Mouse (Mus musculus) MEL (cell line): ENCODE data around the gene Scarb1. TPM values are rescaled to one million over a fixed set of nuclear protein-coding genes. Genes with fewer than 3 reads are reported as not detected.

ENCODE experiments used
- DNase-seq: peaks from one replicate; pipeline ENCODE4 v3.0.0; 2011; ENCODE audit warnings: low read depth, low spot score
- H3K27ac ChIP-seq: 2 replicates; pipeline ENCODE4 v1.5.1; 2012; ENCODE audit warnings: low read depth, mild to moderate bottlenecking, control low read depth, low read length, moderate library complexity; ENCODE audit not compliant: control insufficient read depth
- H3K27me3 ChIP-seq, 2 experiments: fragments of 150-350 bp in 1 of 2; sonication (generic) in 1 of 2; 2 replicates each; pipeline ENCODE4 v1.6.1; 2012; ENCODE audit warnings: low read length in 2 of 2, mild to moderate bottlenecking in 2 of 2, improper control_type of control experiment in 1 of 2, moderate library complexity in 1 of 2; ENCODE audit not compliant: insufficient read depth in 2 of 2, control insufficient read depth in 1 of 2
- H3K36me3 ChIP-seq, 2 experiments: 2 replicates each; pipeline ENCODE4 v1.6.1; 2012 to 2014; ENCODE audit warnings: low read length in 2 of 2, improper control_type of control experiment in 1 of 2, inconsistent platforms in 1 of 2, mild to moderate bottlenecking in 1 of 2; ENCODE audit not compliant: insufficient read depth in 2 of 2, control insufficient read depth in 1 of 2
- H3K4me1 ChIP-seq, 2 experiments: fragments of 150-350 bp in 1 of 2; sonication (generic) in 1 of 2; 2 replicates each; pipeline ENCODE4 v1.6.1; 2012; ENCODE audit warnings: low read length in 2 of 2, improper control_type of control experiment in 1 of 2, mild to moderate bottlenecking in 1 of 2; ENCODE audit not compliant: insufficient read depth in 2 of 2, control insufficient read depth in 1 of 2
- H3K4me3 ChIP-seq, 2 experiments: fragments of 150-350 bp in 1 of 2; sonication (generic) in 1 of 2; 2 replicates each; pipeline ENCODE4 v1.5.1; 2012; ENCODE audit warnings: low read depth in 2 of 2, low read length in 2 of 2, mild to moderate bottlenecking in 2 of 2, moderate library complexity in 2 of 2, control low read depth in 1 of 2, improper control_type of control experiment in 1 of 2; ENCODE audit not compliant: control insufficient read depth in 1 of 2, insufficient read depth in 1 of 2
- H3K79me2 ChIP-seq: 2 replicates; pipeline ENCODE4 v1.6.1; 2012; ENCODE audit warnings: mild to moderate bottlenecking, low read length, moderate library complexity; ENCODE audit not compliant: control insufficient read depth, poor library complexity, insufficient read depth
- H3K9ac ChIP-seq: 2 replicates; pipeline ENCODE4 v1.6.1; 2012; ENCODE audit warnings: low read depth, mild to moderate bottlenecking, control low read depth, low read length, moderate library complexity; ENCODE audit not compliant: control insufficient read depth, poor library complexity, severe bottlenecking
- H3K9me3 ChIP-seq: fragments of 150-350 bp; sonication (generic); replicated peaks from 2 replicates; pipeline ENCODE4 v1.6.1; 2012; ENCODE audit warnings: mild to moderate bottlenecking, low read length, improper control_type of control experiment, moderate library complexity; ENCODE audit not compliant: insufficient read depth
- BHLHE40 ChIP-seq: IDR thresholded peaks from 2 replicates; pipeline ENCODE4 v1.6.1; 2012; ENCODE audit warnings: low read depth, mild to moderate bottlenecking, inconsistent platforms, low read length, improper control_type of control experiment, borderline replicate concordance
- CTCF ChIP-seq, 3 experiments: IDR thresholded peaks in 2 of 3; conservative IDR thresholded peaks in 1 of 3; 2 replicates each; pipeline ENCODE4 v1.5.1; 2011 to 2012; ENCODE audit warnings: low read length in 3 of 3, low read depth in 2 of 3, mild to moderate bottlenecking in 2 of 3, improper control_type of control experiment in 1 of 3, inconsistent platforms in 1 of 3, mixed read lengths in 1 of 3, moderate library complexity in 1 of 3; ENCODE audit not compliant: control insufficient read depth in 1 of 3, insufficient read depth in 1 of 3, poor library complexity in 1 of 3, severe bottlenecking in 1 of 3
- EP300 ChIP-seq, 2 experiments: IDR thresholded peaks; 2 replicates each; pipeline ENCODE4 v1.6.1; 2011; ENCODE audit warnings: improper control_type of control experiment in 2 of 2, low read length in 2 of 2, low read depth in 1 of 2, mild to moderate bottlenecking in 1 of 2
- GABPA ChIP-seq: IDR thresholded peaks from 2 replicates; pipeline ENCODE4 v1.6.1; 2012; ENCODE audit warnings: low read depth, mild to moderate bottlenecking, inconsistent platforms, low read length, improper control_type of control experiment, moderate library complexity
- HCFC1 ChIP-seq: IDR thresholded peaks from 2 replicates; pipeline ENCODE4 v1.6.1; 2012; ENCODE audit warnings: low read depth, mild to moderate bottlenecking, inconsistent platforms, low read length, improper control_type of control experiment, moderate library complexity
- JUND ChIP-seq: IDR thresholded peaks from 2 replicates; pipeline ENCODE4 v1.6.1; 2011; ENCODE audit warnings: low read depth, mild to moderate bottlenecking, improper control_type of control experiment, low read length
- MEF2A ChIP-seq: IDR thresholded peaks from 2 replicates; pipeline ENCODE4 v1.6.1; 2014; ENCODE audit warnings: low read depth, mild to moderate bottlenecking, inconsistent platforms, low read length, improper control_type of control experiment; ENCODE audit not compliant: poor library complexity, insufficient replicate concordance, severe bottlenecking; ENCODE audit errors: extremely low read depth
- MXI1 ChIP-seq: IDR thresholded peaks from 2 replicates; pipeline ENCODE4 v1.6.1; 2011; ENCODE audit warnings: mild to moderate bottlenecking, low read depth, low read length, improper control_type of control experiment
- MYC ChIP-seq: IDR thresholded peaks from 2 replicates; pipeline ENCODE4 v1.6.1; 2011; ENCODE audit warnings: low read depth, mild to moderate bottlenecking, low read length, improper control_type of control experiment, moderate library complexity
- NELFE ChIP-seq: IDR thresholded peaks from 2 replicates; pipeline ENCODE4 v1.6.1; 2011; ENCODE audit warnings: low read depth, low read length, improper control_type of control experiment
- POLR2AphosphoS2 ChIP-seq: IDR thresholded peaks from 2 replicates; pipeline ENCODE4 v1.6.1; 2011; ENCODE audit warnings: low read length, improper control_type of control experiment
- RAD21 ChIP-seq: IDR thresholded peaks from 2 replicates; pipeline ENCODE4 v1.6.1; 2011; ENCODE audit warnings: mild to moderate bottlenecking, low read depth, low read length, improper control_type of control experiment
- SIN3A ChIP-seq: IDR thresholded peaks from 2 replicates; pipeline ENCODE4 v1.6.1; 2012; ENCODE audit warnings: low read length, improper control_type of control experiment, inconsistent platforms
- SMC3 ChIP-seq: IDR thresholded peaks from 2 replicates; pipeline ENCODE4 v1.6.1; 2011; ENCODE audit warnings: low read depth, low read length, improper control_type of control experiment
- USF2 ChIP-seq, 2 experiments: IDR thresholded peaks; 2 replicates each; pipeline ENCODE4 v1.6.1; 2011 to 2012; ENCODE audit warnings: improper control_type of control experiment in 2 of 2, low read length in 2 of 2, borderline replicate concordance in 1 of 2, inconsistent platforms in 1 of 2, low read depth in 1 of 2, mild to moderate bottlenecking in 1 of 2; ENCODE audit not compliant: insufficient read depth in 1 of 2
- ZC3H11A ChIP-seq: IDR thresholded peaks from 2 replicates; pipeline ENCODE4 v1.6.1; 2012; ENCODE audit warnings: low read depth, mild to moderate bottlenecking, inconsistent platforms, low read length, improper control_type of control experiment
- polyA plus RNA-seq, 2 experiments: library from polyadenylated mRNA; stranded (reverse) in 1 of 2; unstranded in 1 of 2; fragments of >175 nt in 1 of 2; fragments of >200 nt in 1 of 2; gene quantifications; 2 replicates each; pipeline versions ENCODE4 v1.2.1 to v1.2.4; 2012; ENCODE audit warnings: low replicate concordance in 2 of 2, low read depth in 1 of 2; ENCODE audit not compliant: insufficient read length in 2 of 2, insufficient read depth in 1 of 2, missing spikeins in 1 of 2
- total RNA-seq: library from RNA; depleted of rRNA; stranded (reverse); fragments of 300-350 nt; gene quantifications from 2 replicates; pipeline ENCODE4 v1.2.3, GENCODE M21; 2012

Gene Scarb1
- total and polyA plus RNA-seq, 3 experiments = 53.1 to 98.3 TPM; not detected in 1

GRCm38 (mm10) chr5:125270587-125271130 lies 70.2 kb downstream of the Scarb1 start:
- peak; percentile 89 for DNase-seq
- H3K27ac ChIP-seq = no peak overlapping the region
- H3K27me3 ChIP-seq = no peaks in the 10 kb centered on the region
- peaks cover 0 to 5% of the 10 kb centered on the region in 2 experiments; a peak in 2 of 4 replicates for H3K36me3 ChIP-seq
- H3K9ac ChIP-seq = no peak overlapping the region
- H3K4me3 ChIP-seq = no peak overlapping the region
- peaks cover 2 to 19% of the 10 kb centered on the region in 2 experiments for H3K4me1 ChIP-seq
- no peaks in the 10 kb centered on the region for H3K9me3 ChIP-seq
- H3K79me2 ChIP-seq = no peaks in the 10 kb centered on the region
- no peak for TF ChIP-seq BHLHE40
- no peak for TF ChIP-seq GABPA
- TF ChIP-seq JUND = no peak
- no peak for TF ChIP-seq MEF2A
- TF ChIP-seq MYC = no peak
- TF ChIP-seq CTCF (IDR thresholded peaks at IDR 0.05 in 2 of 3, conservative IDR thresholded peaks at IDR 0.05 in 1 of 3; ENCODE audit: control insufficient read depth in 1 of 3, insufficient read depth in 1 of 3, low read depth in 2 of 3, low read length in 3 of 3, poor library complexity in 1 of 3, severe bottlenecking in 1 of 3) = peak; percentile 90 to 99 (median 96)
- TF ChIP-seq EP300 (IDR thresholded peaks at IDR 0.05; ENCODE audit: low read depth in 1 of 2, low read length in 2 of 2) = no peak
- TF ChIP-seq HCFC1 = no peak
- TF ChIP-seq ZC3H11A = peak; percentile 79
- peak; percentile 86 for TF ChIP-seq SMC3
- TF ChIP-seq USF2 (IDR thresholded peaks at IDR 0.05; ENCODE audit: borderline replicate concordance in 1 of 2, insufficient read depth in 1 of 2, low read depth in 1 of 2, low read length in 2 of 2) = no peak
- no peak for TF ChIP-seq MXI1
- peak; percentile 40; the same call in 1 of the 2 replicates for TF ChIP-seq SIN3A
- TF ChIP-seq POLR2AphosphoS2 = no peak
- TF ChIP-seq NELFE = no peak
- peak; percentile 90 for TF ChIP-seq RAD21

GRCm38 (mm10) chr5:125269836-125270235 lies 71.1 kb downstream of the Scarb1 start:
- DNase-seq = peak; percentile 36
- Histone ChIP-seq H3K27ac (no peak overlapping the region), H3K9ac (no peak overlapping the region), H3K4me1 (peaks cover 2 to 22% of the 10 kb centered on the region in 2 experiments), H3K36me3 (peaks cover 0 to 5% of the 10 kb centered on the region in 2 experiments; a peak in 2 of 4 replicates), H3K4me3 (no peak overlapping the region), H3K9me3 (no peaks in the 10 kb centered on the region), H3K79me2 (no peaks in the 10 kb centered on the region), H3K27me3 (no peaks in the 10 kb centered on the region)
- TF ChIP-seq GABPA = no peak
- peak; percentile 48 to 58 (median 53) for TF ChIP-seq CTCF (IDR thresholded peaks at IDR 0.05 in 2 of 3, conservative IDR thresholded peaks at IDR 0.05 in 1 of 3; ENCODE audit: control insufficient read depth in 1 of 3, insufficient read depth in 1 of 3, low read depth in 2 of 3, low read length in 3 of 3, poor library complexity in 1 of 3, severe bottlenecking in 1 of 3)
- TF ChIP-seq SMC3 = peak; percentile 20; the same call in 1 of the 2 replicates
